Mouse (Mus musculus) forebrain, embryonic 11.5 days (tissue): ENCODE results near the gene Ints1. TPM values are rescaled to one million over a fixed set of nuclear protein-coding genes. Genes with fewer than 3 reads are reported as not detected.
A peak's percentile ranks its signal among the peaks of the same experiment; 100 is the strongest.

ENCODE experiments used
- ATAC-seq: fragments of 200-750 bp; cut with Nextera tagmentation; replicated peaks from 2 replicates; pipeline ENCODE4 v1.8.0; 2017; ENCODE audit warnings: moderate TSS enrichment; ENCODE audit not compliant: low FRiP score
- DNase-seq: peaks from one replicate; pipeline ENCODE4 v3.0.0-alpha.2; 2017; ENCODE audit warnings: low spot score
- H3K27ac ChIP-seq: fragments of 300-500 bp; sonication (generic); 2 replicates; pipeline ENCODE4 v1.5.1; 2014; ENCODE audit warnings: low read depth, low read length
- H3K27me3 ChIP-seq: fragments of 300-500 bp; sonication (generic); 2 replicates; pipeline ENCODE4 v1.6.1; 2014; ENCODE audit warnings: mild to moderate bottlenecking, low read length, mixed read lengths; ENCODE audit not compliant: control insufficient read depth, insufficient read depth
- H3K36me3 ChIP-seq: fragments of 300-500 bp; sonication (generic); 2 replicates; pipeline ENCODE4 v1.6.1; 2014; ENCODE audit warnings: mild to moderate bottlenecking, low read length, moderate library complexity, mixed read lengths; ENCODE audit not compliant: control insufficient read depth, insufficient read depth
- H3K4me1 ChIP-seq: fragments of 300-500 bp; sonication (generic); replicated peaks from 2 replicates; pipeline ENCODE4 v1.6.1; 2014; ENCODE audit warnings: low read length, mixed read lengths; ENCODE audit not compliant: control insufficient read depth, insufficient read depth
- H3K4me2 ChIP-seq: fragments of 300-500 bp; sonication (generic); 2 replicates; pipeline ENCODE4 v1.6.1; 2014; ENCODE audit warnings: low read depth, mild to moderate bottlenecking, low read length, moderate library complexity, mixed read lengths; ENCODE audit not compliant: severe bottlenecking
- H3K4me3 ChIP-seq: fragments of 300-500 bp; sonication (generic); 2 replicates; pipeline ENCODE4 v1.5.1; 2014; ENCODE audit warnings: low read depth, low read length
- H3K9ac ChIP-seq: fragments of 300-500 bp; sonication (generic); 2 replicates; pipeline ENCODE4 v1.6.1; 2014; ENCODE audit warnings: low read length
- H3K9me3 ChIP-seq: fragments of 300-500 bp; sonication (generic); 2 replicates; pipeline ENCODE4 v1.6.1; 2016; ENCODE audit warnings: low read length, mixed read lengths; ENCODE audit not compliant: control insufficient read depth
- WGBS: fragments of 180-500 bp; shearing (Covaris S2); extraction: QIAGEN DNeasy Blood & Tissue Kit; methylation state at CpG from one replicate; pipeline ENCODE4 v1.1.7; 2014; 5-methylcytosine and 5-hydroxymethylcytosine counted together
- polyA plus RNA-seq: library from polyadenylated mRNA; unstranded; fragments of >200 nt; fragmentation: Nextera tagmentation; extraction: Ambion mirVana; gene quantifications from 2 replicates; pipeline ENCODE4 v1.2.1, GENCODE M21; 2014

Ints1 gene
- polyA plus RNA-seq, 1 experiment from 2014 or later, result 40.5 TPM

DNA sequence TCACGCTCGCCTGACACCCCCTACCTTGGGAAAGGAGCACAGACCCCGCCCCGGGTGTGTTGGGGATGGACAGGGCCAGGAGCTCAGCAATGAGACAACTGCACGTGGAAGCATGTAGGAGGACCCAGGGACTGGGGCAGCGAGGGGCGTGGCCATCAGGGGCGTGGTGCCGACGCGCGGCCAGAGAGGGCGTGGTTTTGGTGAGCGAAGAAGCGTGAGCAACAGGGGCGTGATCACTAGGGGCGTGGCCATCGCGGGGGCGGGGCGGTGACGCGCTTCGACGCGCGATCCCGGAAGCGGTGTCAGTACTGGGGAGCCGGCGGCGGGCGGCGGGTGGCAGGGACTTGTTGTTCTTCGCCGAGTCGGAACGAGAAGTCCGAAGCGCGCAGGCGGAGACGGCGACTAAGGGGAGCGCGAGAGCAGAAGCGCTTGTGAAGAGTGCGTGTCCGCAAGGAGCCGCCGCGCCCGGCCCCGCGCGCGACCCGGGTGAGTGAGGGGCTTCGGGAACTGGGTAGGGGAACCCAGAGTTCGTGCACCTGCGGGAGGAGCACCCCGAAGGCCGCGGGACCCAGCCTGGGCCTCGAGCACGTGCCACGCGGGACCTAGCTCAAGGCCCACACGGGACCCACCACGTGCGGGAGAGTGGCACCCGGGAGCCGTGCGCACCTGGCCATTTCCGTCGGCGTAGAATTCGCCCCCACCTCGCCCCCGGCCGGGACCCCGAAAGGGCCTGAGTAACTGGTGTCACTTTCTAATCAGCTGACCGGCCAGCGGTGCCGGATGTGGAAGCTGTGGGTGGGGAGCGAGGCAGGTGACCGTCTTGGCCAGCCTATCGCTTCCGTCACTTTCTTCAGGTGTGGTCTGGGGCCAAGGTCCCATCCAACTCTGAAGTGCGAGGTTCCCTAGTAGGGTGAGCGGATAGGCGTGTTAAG lies 16.0 kb upstream of the Ints1 start, which contains the start of gene Mafk:
Gene Mafk, plus strand, starts transcription at position 287 of the 932 bp plus-strand sequence.
- H3K27ac ChIP-seq, result no peak within 1 kb of the TSS
- H3K4me2 ChIP-seq, result peak within 1 kb of the TSS; percentile 100
- H3K4me3 ChIP-seq, result peak within 1 kb of the TSS; percentile 82
- ATAC-seq (peak; percentile 89), DNase-seq (peak; percentile 99)
- WGBS, result under 1% methylated on average over 91 of the region's 92 CpGs
- no peaks in the 10 kb centered on the region for H3K9me3 ChIP-seq
- peaks cover 5% of the 10 kb centered on the region; the same call in 1 of the 2 replicates for H3K4me1 ChIP-seq
- H3K9ac ChIP-seq, result peak within 1 kb of the TSS; percentile 75
- H3K27me3 ChIP-seq, result no peaks in the 10 kb centered on the region
- H3K36me3 ChIP-seq, result no peaks in the 10 kb centered on the region

DNA sequence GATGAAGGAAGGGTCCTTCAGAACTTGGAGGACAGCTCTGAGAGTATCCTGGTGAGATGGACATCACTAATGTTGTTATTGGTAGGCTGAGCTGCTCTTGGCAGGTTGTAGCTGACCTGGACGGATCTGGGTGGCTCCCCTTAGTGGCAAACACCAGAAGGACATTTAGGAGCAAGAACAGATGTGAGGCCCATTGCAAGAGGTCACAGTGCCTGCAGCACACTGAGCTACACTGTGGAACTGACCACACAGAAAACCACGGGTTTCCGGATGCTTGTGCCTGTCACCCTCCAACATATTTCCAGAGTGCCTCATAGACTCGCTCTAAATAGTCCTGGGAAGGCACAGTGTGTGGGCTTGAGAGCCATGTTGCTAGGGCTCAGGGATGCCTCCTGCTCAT lies 14.0 kb upstream of the Ints1 start:
- DNase-seq (no peak), ATAC-seq (no peak)
- no peaks in the 10 kb centered on the region for H3K9me3 ChIP-seq
- no peak overlapping the region for H3K27ac ChIP-seq
- H3K9ac ChIP-seq, result no peak overlapping the region
- no peak overlapping the region for H3K4me2 ChIP-seq
- no peaks in the 10 kb centered on the region for H3K36me3 ChIP-seq
- H3K4me1 ChIP-seq, result peaks cover 4% of the 10 kb centered on the region; the same call in 1 of the 2 replicates
- no peak overlapping the region for H3K4me3 ChIP-seq
- no peaks in the 10 kb centered on the region for H3K27me3 ChIP-seq
- WGBS, result 69% methylated on average over 4 of the region's 4 CpGs

DNA sequence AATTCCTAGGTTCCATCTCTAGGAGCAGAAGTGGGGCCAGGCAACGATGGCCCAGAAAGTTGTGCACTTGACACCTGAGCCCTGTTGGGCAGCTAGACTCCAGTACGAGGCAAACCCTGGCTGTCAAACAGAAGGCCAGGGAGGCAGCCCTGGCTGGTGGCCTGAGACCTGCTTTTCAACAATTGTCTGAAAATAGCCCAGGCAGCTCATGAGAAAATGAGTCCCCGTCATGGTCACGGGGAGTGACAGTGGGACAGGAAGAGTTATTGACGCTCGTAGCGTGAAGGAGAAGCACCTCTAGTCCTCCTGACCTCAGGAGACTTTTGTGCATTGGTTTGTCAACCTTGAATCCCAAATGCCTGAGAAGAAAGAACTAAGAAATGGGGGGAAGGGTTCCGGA lies 5.9 kb upstream of the Ints1 start:
- WGBS, result 86% methylated on average over 8 of the region's 8 CpGs
- no peaks in the 10 kb centered on the region for H3K4me1 ChIP-seq
- no peaks in the 10 kb centered on the region for H3K9me3 ChIP-seq
- no peaks in the 10 kb centered on the region for H3K36me3 ChIP-seq
- ATAC-seq (no peak), DNase-seq (no peak)
- no peak overlapping the region for H3K9ac ChIP-seq
- no peak overlapping the region for H3K4me3 ChIP-seq
- no peak overlapping the region for H3K4me2 ChIP-seq
- no peak overlapping the region for H3K27ac ChIP-seq
- no peaks in the 10 kb centered on the region for H3K27me3 ChIP-seq

DNA sequence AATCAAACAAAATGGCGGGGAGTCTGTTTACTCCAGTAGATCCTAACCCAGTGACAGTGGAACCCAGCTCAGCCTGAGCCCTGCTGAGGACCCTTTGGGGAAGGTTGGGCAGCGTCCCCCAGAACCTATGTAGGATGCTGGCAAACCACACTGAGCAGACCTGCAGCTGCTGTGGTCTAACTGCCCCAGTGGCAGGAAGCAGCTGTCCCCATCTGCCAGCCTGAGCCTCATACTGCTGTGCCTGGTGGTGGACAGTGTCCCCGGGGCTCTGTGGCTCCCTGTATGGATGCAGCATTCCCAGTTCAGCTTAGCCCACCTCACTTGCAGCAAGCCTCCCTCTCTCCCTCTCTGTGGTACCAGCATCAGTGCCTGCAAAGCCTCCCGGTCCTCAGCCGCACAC lies 1.5 kb upstream of the Ints1 start:
- DNase-seq, result no peak
- 81% methylated on average over 5 of the region's 5 CpGs for WGBS
- Histone ChIP-seq H3K9me3 (no peaks in the 10 kb centered on the region), H3K4me3 (no peak overlapping the region), H3K4me2 (no peak overlapping the region), H3K4me1 (peaks cover 2% of the 10 kb centered on the region; the same call in 1 of the 2 replicates), H3K27me3 (no peaks in the 10 kb centered on the region), H3K9ac (no peak overlapping the region), H3K27ac (no peak overlapping the region), H3K36me3 (no peaks in the 10 kb centered on the region; the same call in 1 of the 2 replicates)
- ATAC-seq, result no peak

DNA sequence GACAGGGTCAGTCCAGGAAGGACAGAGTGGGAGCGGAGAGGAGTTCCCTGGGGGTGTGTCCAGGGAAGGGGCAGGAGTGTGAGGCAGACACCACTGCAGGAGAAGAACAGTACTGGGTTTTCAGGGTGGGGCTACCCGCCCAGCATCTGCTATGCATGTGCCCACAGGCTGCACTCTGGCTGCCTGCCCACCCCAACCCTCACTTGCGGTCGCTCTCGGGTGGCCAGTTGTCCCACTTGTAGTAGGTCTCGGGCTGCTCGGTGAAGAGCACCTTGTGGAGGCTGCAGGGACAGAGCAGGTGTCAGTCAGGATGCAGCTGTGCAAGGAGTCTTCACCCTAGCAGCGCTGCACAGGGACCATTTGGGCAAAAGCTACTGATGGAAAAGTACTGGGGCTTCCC lies 7.3 kb downstream of the Ints1 start:
- ATAC-seq (no peak), DNase-seq (no peak)
- H3K27ac ChIP-seq, result no peak overlapping the region
- no peak overlapping the region for H3K9ac ChIP-seq
- WGBS, result 98% methylated on average over 8 of the region's 8 CpGs
- no peak overlapping the region for H3K4me3 ChIP-seq
- no peaks in the 10 kb centered on the region for H3K4me1 ChIP-seq
- H3K4me2 ChIP-seq, result no peak overlapping the region
- H3K27me3 ChIP-seq, result no peaks in the 10 kb centered on the region
- H3K9me3 ChIP-seq, result no peaks in the 10 kb centered on the region
- peaks cover 3% of the 10 kb centered on the region for H3K36me3 ChIP-seq

DNA sequence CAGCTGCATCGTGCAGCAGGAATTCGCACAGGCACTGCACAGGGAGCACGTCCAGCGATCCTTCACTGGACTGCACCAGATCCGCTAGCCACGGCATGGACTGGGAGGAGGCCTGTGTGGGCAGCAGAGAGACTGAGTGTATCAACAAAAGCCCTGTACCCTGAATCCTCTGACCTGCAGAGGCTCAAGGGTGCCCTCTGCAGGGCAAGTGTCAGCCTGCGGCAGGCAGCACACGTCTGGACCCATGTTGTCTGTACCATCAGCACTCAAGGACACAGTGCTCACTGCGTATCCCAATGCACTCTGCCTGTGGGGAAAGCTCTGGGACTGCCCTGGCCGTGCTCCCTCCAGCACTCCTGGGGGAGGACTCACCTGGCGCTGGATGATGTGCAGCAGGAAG lies 11.2 kb downstream of the Ints1 start:
- Histone ChIP-seq H3K4me3 (no peak overlapping the region), H3K36me3 (peaks cover 15% of the 10 kb centered on the region), H3K4me1 (no peaks in the 10 kb centered on the region), H3K9me3 (no peaks in the 10 kb centered on the region), H3K9ac (no peak overlapping the region), H3K27ac (no peak overlapping the region), H3K27me3 (no peaks in the 10 kb centered on the region), H3K4me2 (no peak overlapping the region)
- no peak for ATAC-seq
- peak; percentile 72 for DNase-seq
- 74% methylated on average over 11 of the region's 11 CpGs for WGBS

DNA sequence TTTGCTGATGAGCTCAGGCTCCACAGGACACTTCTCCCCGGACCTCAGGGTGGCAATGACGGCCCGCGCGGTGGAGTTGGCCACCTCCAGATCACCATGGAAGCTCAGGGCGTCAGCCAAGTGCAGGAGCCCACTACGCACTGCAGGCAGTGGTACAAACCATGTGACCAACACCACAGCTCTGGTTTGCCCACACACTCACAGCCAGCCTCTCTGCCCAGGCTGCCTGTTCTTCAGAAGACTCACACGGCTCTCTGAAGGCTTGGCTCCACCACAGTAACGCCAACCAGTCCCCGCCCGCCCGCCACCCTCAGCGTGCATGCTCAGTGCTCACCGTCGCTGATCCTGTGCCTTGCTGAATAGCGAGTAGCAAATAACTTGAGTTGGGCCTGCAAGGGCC lies 17.4 kb downstream of the Ints1 start:
- Histone ChIP-seq H3K36me3 (peaks cover 14% of the 10 kb centered on the region), H3K27me3 (no peaks in the 10 kb centered on the region), H3K4me2 (no peak overlapping the region), H3K4me3 (no peak overlapping the region), H3K9ac (no peak overlapping the region), H3K27ac (no peak overlapping the region), H3K9me3 (no peaks in the 10 kb centered on the region), H3K4me1 (no peaks in the 10 kb centered on the region)
- 91% methylated on average over 16 of the region's 16 CpGs for WGBS
- ATAC-seq, result no peak
- DNase-seq, result no peak

DNA sequence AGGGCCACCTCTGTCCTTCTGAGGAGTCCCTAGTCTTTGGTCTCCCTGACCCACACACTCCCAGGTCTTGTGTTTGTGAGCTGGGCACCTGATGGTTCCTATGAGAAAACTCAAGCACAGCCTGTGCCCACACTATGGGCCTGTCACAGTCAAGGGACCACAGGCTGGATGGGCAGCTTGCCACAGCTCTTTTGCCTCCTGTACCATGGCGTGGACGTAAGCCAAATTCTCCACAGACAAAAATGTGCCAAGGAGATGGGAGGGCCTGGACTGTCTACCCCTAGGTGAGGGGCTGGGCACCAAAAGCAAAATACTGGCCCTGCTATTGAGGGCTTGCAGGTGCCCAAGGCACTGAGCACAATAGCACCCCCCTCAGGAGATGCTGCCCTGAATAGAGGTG lies 18.9 kb downstream of the Ints1 start:
- Histone ChIP-seq H3K4me2 (no peak overlapping the region), H3K27ac (no peak overlapping the region), H3K36me3 (peaks cover 8% of the 10 kb centered on the region), H3K9ac (no peak overlapping the region), H3K4me1 (no peaks in the 10 kb centered on the region), H3K4me3 (no peak overlapping the region), H3K9me3 (no peaks in the 10 kb centered on the region), H3K27me3 (no peaks in the 10 kb centered on the region)
- WGBS, result 88% methylated on average over 2 of the region's 2 CpGs
- DNase-seq, result no peak
- ATAC-seq, result no peak

DNA sequence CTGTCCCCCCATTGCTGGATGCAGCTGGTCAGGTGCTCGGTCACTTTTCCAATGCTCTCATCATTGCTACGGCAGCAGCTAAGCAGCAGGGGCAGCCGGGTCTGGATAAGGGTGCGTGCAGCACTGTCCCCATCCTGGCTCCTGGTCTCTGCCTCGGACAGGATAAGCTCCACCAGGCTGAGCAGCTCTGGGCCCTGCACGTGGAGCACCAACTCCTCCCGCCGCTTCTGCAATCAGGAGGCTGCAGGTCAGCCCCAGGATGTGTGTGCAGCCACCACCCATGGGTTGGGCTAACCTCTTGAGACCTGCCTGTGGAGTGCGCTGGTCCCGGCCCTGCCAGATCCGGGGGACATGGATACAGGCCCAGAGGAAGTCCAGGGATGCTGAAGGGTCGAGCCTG lies 19.3 kb downstream of the Ints1 start:
- Histone ChIP-seq H3K36me3 (peaks cover 7% of the 10 kb centered on the region), H3K9ac (no peak overlapping the region), H3K4me1 (no peaks in the 10 kb centered on the region), H3K9me3 (no peaks in the 10 kb centered on the region), H3K27ac (no peak overlapping the region), H3K4me3 (no peak overlapping the region), H3K27me3 (no peaks in the 10 kb centered on the region), H3K4me2 (no peak overlapping the region)
- DNase-seq, result no peak
- WGBS, result 92% methylated on average over 12 of the region's 12 CpGs
- no peak for ATAC-seq
